13 mouse cellular contexts compared by ENCODE assay signal in the genomic region with DNA sequence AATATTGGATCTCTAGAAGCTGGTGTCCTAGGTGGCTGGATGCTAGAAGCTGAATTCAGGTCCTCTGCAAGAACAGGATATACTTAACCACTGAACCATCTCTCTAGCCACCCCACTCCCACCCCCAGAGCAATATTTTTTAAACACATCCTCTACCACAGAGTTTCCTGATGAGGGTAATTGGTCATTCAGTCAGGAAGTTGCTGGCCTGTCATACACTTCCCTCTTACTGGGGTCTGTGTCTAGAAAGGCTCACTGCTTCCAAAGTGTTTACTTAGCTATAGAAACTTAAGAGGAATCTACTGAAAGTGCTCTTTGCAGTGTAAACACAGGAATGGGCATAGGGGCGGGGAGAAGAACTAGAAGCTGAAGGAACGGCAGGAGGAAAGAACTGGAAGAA. TPM values are rescaled to one million over a fixed set of nuclear protein-coding genes. Genes with fewer than 3 reads are reported as not detected.
A peak's percentile ranks its signal among the peaks of the same experiment; 100 is the strongest.
DNase-seq lines count a peak whose midpoint lies in the region; ATAC-seq and TF ChIP-seq lines count a peak whose summit lies in the region.
"Had no signal": no experiment of that assay in that cellular context is flagged by ENCODE, and none has a peak within 500 bp of the region (broad histone marks: within the 10 kb centered on the region; RNA-seq: fewer than 3 reads in every experiment).

No protein-coding gene starts in this region.

- ATAC-seq in common myeloid progenitor, adult 5-6 weeks (replicated peaks; ENCODE audit: low read depth, poor library complexity, severe bottlenecking) = peak; percentile 87
- ATAC-seq in stomach, embryonic 15.5 days (ENCODE audit: insufficient read depth, low FRiP score, low read depth) = no peak; the same call in 1 of the 2 replicates
- ATAC-seq in forebrain, embryonic 14.5 days = no peak
- ATAC-seq: forebrain, embryonic 13.5 days had no signal

- no peak for TF ChIP-seq POLR2A in lung, adult 2 months (IDR thresholded peaks at IDR 0.05; ENCODE audit: borderline replicate concordance, extremely low read depth, low read depth, low read length)

- no peak overlapping the region for H3K4me3 ChIP-seq in lung, adult 2 months (replicated peaks; ENCODE audit: extremely low read depth, low read depth, low read length)
- no peak overlapping the region for H3K4me3 ChIP-seq in stomach, embryonic 15.5 days (replicated peaks)
- H3K4me3 ChIP-seq in forebrain, embryonic 14.5 days (ENCODE audit: low read depth, low read length) = no peak overlapping the region
- H3K4me3 ChIP-seq: embryonic facial prominence, embryonic 13.5 days; forebrain, embryonic 13.5 days had no signal

- 17% methylated on average over 2 of the region's 2 CpGs for WGBS in lung, adult 2 months
- 16% methylated on average over 2 of the region's 2 CpGs for WGBS in stomach, embryonic 15.5 days
- 83% methylated on average over 2 of the region's 2 CpGs for WGBS in forebrain, embryonic 14.5 days

- no peaks in the 10 kb centered on the region for H3K27me3 ChIP-seq in stomach, embryonic 15.5 days (replicated peaks)
- no peaks in the 10 kb centered on the region for H3K27me3 ChIP-seq in forebrain, embryonic 14.5 days (replicated peaks; ENCODE audit: control insufficient read depth, insufficient read depth, low read length)
- H3K27me3 ChIP-seq: embryonic facial prominence, embryonic 13.5 days; forebrain, embryonic 13.5 days had no signal

- H3K9me3 ChIP-seq in stomach, embryonic 15.5 days = no peaks in the 10 kb centered on the region
- H3K9me3 ChIP-seq in forebrain, embryonic 14.5 days (replicated peaks; ENCODE audit: control insufficient read depth, low read length) = no peaks in the 10 kb centered on the region
- H3K9me3 ChIP-seq: embryonic facial prominence, embryonic 13.5 days; forebrain, embryonic 13.5 days had no signal

- no peak overlapping the region for H3K4me2 ChIP-seq in stomach, embryonic 15.5 days
- H3K4me2 ChIP-seq in forebrain, embryonic 14.5 days (ENCODE audit: low read length) = no peak overlapping the region
- H3K4me2 ChIP-seq: embryonic facial prominence, embryonic 13.5 days; forebrain, embryonic 13.5 days had no signal

- H3K27ac ChIP-seq in stomach, embryonic 15.5 days = peak overlapping the region; percentile 45; the same call in 1 of the 2 replicates
- no peak overlapping the region for H3K27ac ChIP-seq in forebrain, embryonic 14.5 days (ENCODE audit: low read depth, low read length)
- H3K27ac ChIP-seq: embryonic facial prominence, embryonic 13.5 days; forebrain, embryonic 13.5 days had no signal

- H3K9ac ChIP-seq in stomach, embryonic 15.5 days = no peak overlapping the region
- no peak overlapping the region for H3K9ac ChIP-seq in forebrain, embryonic 14.5 days (ENCODE audit: low read length)
- H3K9ac ChIP-seq: embryonic facial prominence, embryonic 13.5 days; forebrain, embryonic 13.5 days had no signal

- DNase-seq in lung, adult 2 months = peak; percentile 45
- DNase-seq in lung, postnatal 4 days = no peak
- DNase-seq in lung, postnatal 10 days = peak; percentile 39
- no peak for DNase-seq in forebrain, embryonic 14.5 days (ENCODE audit: low spot score)
- DNase-seq in gastrocnemius, postnatal 10 days = no peak
- no peak for DNase-seq in adrenal gland, postnatal 25 days
- DNase-seq: cerebellum, adult 2 months; kidney, adult 2 months; left cerebral cortex, postnatal 4 days had no signal

- no peaks in the 10 kb centered on the region for H3K36me3 ChIP-seq in stomach, embryonic 15.5 days
- H3K36me3 ChIP-seq in forebrain, embryonic 14.5 days (ENCODE audit: control insufficient read depth, insufficient read depth, low read length) = no peaks in the 10 kb centered on the region
- H3K36me3 ChIP-seq: embryonic facial prominence, embryonic 13.5 days had no signal

- no peak for TF ChIP-seq CTCF in lung, adult 2 months (IDR thresholded peaks at IDR 0.05; ENCODE audit: insufficient read depth, low read length)

- H3K4me1 ChIP-seq in lung, adult 2 months (ENCODE audit: control insufficient read depth, insufficient read depth, low read length) = peaks cover 26% of the 10 kb centered on the region
- H3K4me1 ChIP-seq in stomach, embryonic 15.5 days = peaks cover 32% of the 10 kb centered on the region
- H3K4me1 ChIP-seq in forebrain, embryonic 14.5 days (ENCODE audit: control insufficient read depth, insufficient read depth, low read length) = no peaks in the 10 kb centered on the region
- H3K4me1 ChIP-seq: forebrain, embryonic 13.5 days had no signal

RNA-seq across cellular contexts. Expression of gene Myo1e, which starts 30.4 kb away (rescaled TPM):
- 13.7 and 21.2 TPM in 2 replicates for polyA plus RNA-seq in lung, adult 2 months (2012; rRNA removed)
- 0.53 and 1.1 TPM in 2 replicates for total RNA-seq in common myeloid progenitor, adult 5-6 weeks (2017)
- polyA plus RNA-seq in stomach, embryonic 15.5 days (2015; fragmentation: Nextera tagmentation; extraction: Ambion mirVana) = 24.2 and 28.2 TPM in 2 replicates
- polyA plus RNA-seq in forebrain, embryonic 14.5 days (2014; fragmentation: Nextera tagmentation; extraction: Ambion mirVana) = 4.1 and 6.0 TPM in 2 replicates
- 10 to 100 TPM; 19.5 to 26.4 TPM for total RNA-seq in gastrocnemius, postnatal 10 days (2021)
- total RNA-seq in adrenal gland, postnatal 25 days (2021) = 24.5 TPM in 2 replicates

Comparison
In these comparisons a context has a peak if more than half of its experiments do, and no peak if none do; other contexts are left out.
1. DNase-seq: peak in lung, adult 2 months (single experiment) and lung, postnatal 10 days (single experiment); none in lung, postnatal 4 days (0 of 2), forebrain, embryonic 14.5 days (single experiment), gastrocnemius, postnatal 10 days (single experiment) and adrenal gland, postnatal 25 days (single experiment).